Mouse (Mus musculus) heart, adult 2 months (tissue): Measurements from ENCODE around the gene Nploc4. TPM values are rescaled to one million over a fixed set of nuclear protein-coding genes. Genes with fewer than 3 reads are reported as not detected.

Experiments used
- DNase-seq, 2 experiments: peaks; one replicate each; pipeline ENCODE4 v3.0.0; 2021
- H3K27ac ChIP-seq: fragments of 200-600 bp; 2 replicates; pipeline ENCODE4 v1.8.1; 2022
- H3K27me3 ChIP-seq: fragments of 200-500 bp; 2 replicates; pipeline ENCODE4 v1.6.1; 2012; ENCODE audit warnings: mild to moderate bottlenecking, low read length, inconsistent platforms, mixed read lengths; ENCODE audit not compliant: control insufficient read depth, insufficient read depth
- H3K36me3 ChIP-seq: fragments of 200-500 bp; 2 replicates; pipeline ENCODE4 v1.6.1; 2012; ENCODE audit warnings: low read length, inconsistent platforms; ENCODE audit not compliant: control insufficient read depth, insufficient read depth
- H3K4me1 ChIP-seq: fragments of 200-500 bp; 2 replicates; pipeline ENCODE4 v1.6.1; 2011; ENCODE audit warnings: low read length; ENCODE audit not compliant: control insufficient read depth, insufficient read depth
- H3K4me3 ChIP-seq: fragments of 200-600 bp; 2 replicates; pipeline ENCODE4 v1.8.1; 2022
- H3K79me2 ChIP-seq: fragments of 200-500 bp; replicated peaks from 2 replicates; pipeline ENCODE4 v1.6.1; 2012; ENCODE audit warnings: mild to moderate bottlenecking, inconsistent platforms, low read length, moderate library complexity, mixed read lengths; ENCODE audit not compliant: control insufficient read depth, insufficient read depth
- H3K9ac ChIP-seq: fragments of 200-500 bp; 2 replicates; pipeline ENCODE4 v1.6.1; 2012; ENCODE audit warnings: low read depth, mild to moderate bottlenecking, control low read depth, inconsistent platforms, low read length, mixed read lengths
- CTCF ChIP-seq: fragments of 200-600 bp; IDR thresholded peaks from 2 replicates; pipeline ENCODE4 v1.8.1; 2022; ENCODE audit warnings: antibody characterized with exemption, mild to moderate bottlenecking, moderate library complexity
- EP300 ChIP-seq: fragments of 200-500 bp; IDR thresholded peaks from 2 replicates; pipeline ENCODE4 v1.6.1; 2011; ENCODE audit warnings: low read depth, low read length, control low read depth; ENCODE audit not compliant: insufficient read depth
- POLR2A ChIP-seq: fragments of 200-500 bp; IDR thresholded peaks from 2 replicates; pipeline ENCODE4 v1.6.1; 2011; ENCODE audit warnings: mild to moderate bottlenecking, low read depth, low read length, control low read depth; ENCODE audit not compliant: insufficient read depth
- WGBS: fragments of 180-500 bp; shearing (Covaris S2); methylation state at CpG from one replicate; pipeline ENCODE4 v1.1.7; 2018; 5-methylcytosine and 5-hydroxymethylcytosine counted together
- intact Hi-C: fragments of 180-260 bp; cut with DNase I; formaldehyde crosslinking; loops from one replicate; pipeline ENCODE4 v1.15.1; 2025
- polyA plus RNA-seq: library from polyadenylated mRNA; depleted of rRNA; stranded (reverse); fragments of >200 nt; gene quantifications from 2 replicates; pipeline ENCODE4 v1.2.3, GENCODE M21; 2012
- total RNA-seq, 2 experiments: library from RNA; stranded (reverse); gene quantifications; 2 replicates each; pipeline ENCODE4 v1.2.3; 2021

The Nploc4 gene
- total and polyA plus RNA-seq, 3 experiments = 36.6 to 58.4 (median 54.8) TPM

GRCm38 (mm10) chr11:120376302-120377160, 61.0 kb downstream of the Nploc4 start:
- Histone ChIP-seq H3K36me3 (no peaks in the 10 kb centered on the region), H3K79me2 (no peaks in the 10 kb centered on the region), H3K9ac (no peak overlapping the region), H3K27ac (no peak overlapping the region), H3K4me3 (no peak overlapping the region), H3K4me1 (peaks cover 13% of the 10 kb centered on the region), H3K27me3 (no peaks in the 10 kb centered on the region)
- TF ChIP-seq EP300 (no peak), POLR2A (no peak), CTCF (no peak)
- intact Hi-C loops = loop anchor here (2.0 kb wide), 1 partner anchor 24 kb away; no protein-coding TSS in a partner anchor
- WGBS = 88% methylated on average over 17 of the region's 17 CpGs
- DNase-seq = no peak

- Histone ChIP-seq H3K4me3 (no peak overlapping the region), H3K36me3 (no peaks in the 10 kb centered on the region), H3K27ac (no peak overlapping the region), H3K9ac (no peak overlapping the region), H3K79me2 (no peaks in the 10 kb centered on the region), H3K4me1 (peaks cover 13% of the 10 kb centered on the region), H3K27me3 (no peaks in the 10 kb centered on the region)
- WGBS = 96% methylated on average over 10 of the region's 10 CpGs
- intact Hi-C loops = no loop called here
- TF ChIP-seq POLR2A (no peak), EP300 (no peak), CTCF (no peak)
- no peak for DNase-seq
Observed at GRCm38 (mm10) chr11:120375324-120375723, 62.2 kb downstream of the Nploc4 start.

GRCm38 (mm10) chr11:120373820-120374586, 63.5 kb downstream of the Nploc4 start:
- DNase-seq = peak; percentile 84 to 85
- WGBS = 66% methylated on average over 23 of the region's 23 CpGs
- no peaks in the 10 kb centered on the region for H3K36me3 ChIP-seq
- H3K27ac ChIP-seq = no peak overlapping the region; the same call in 1 of the 2 replicates
- H3K9ac ChIP-seq = no peak overlapping the region
- H3K27me3 ChIP-seq = no peaks in the 10 kb centered on the region
- peaks cover 12% of the 10 kb centered on the region for H3K4me1 ChIP-seq
- TF ChIP-seq EP300 (no peak), CTCF (0 out of 2 replicates have a peak, but pooled peaks have one; percentile 7)
- H3K79me2 ChIP-seq = no peaks in the 10 kb centered on the region
- intact Hi-C loops = no loop called here
- H3K4me3 ChIP-seq = no peak overlapping the region

- WGBS = 78% methylated on average over 13 of the region's 13 CpGs
- no peak for TF ChIP-seq POLR2A
- no peak for TF ChIP-seq CTCF
- no peak for TF ChIP-seq EP300
- H3K27me3 ChIP-seq = no peaks in the 10 kb centered on the region
- no peaks in the 10 kb centered on the region for H3K79me2 ChIP-seq
- no peak overlapping the region for H3K27ac ChIP-seq
- H3K4me3 ChIP-seq = no peak overlapping the region
- H3K36me3 ChIP-seq = no peaks in the 10 kb centered on the region
- intact Hi-C loops = no loop called here
- no peak for DNase-seq
- H3K9ac ChIP-seq = no peak overlapping the region
- H3K4me1 ChIP-seq = peaks cover 10% of the 10 kb centered on the region
Observed at GRCm38 (mm10) chr11:120373025-120373424, 64.5 kb downstream of the Nploc4 start.

GRCm38 (mm10) chr11:120369656-120370055, 67.9 kb downstream of the Nploc4 start:
- Histone ChIP-seq H3K9ac (no peak overlapping the region), H3K27ac (no peak overlapping the region), H3K4me1 (peaks cover 3% of the 10 kb centered on the region; the same call in 1 of the 2 replicates), H3K79me2 (no peaks in the 10 kb centered on the region), H3K27me3 (no peaks in the 10 kb centered on the region), H3K4me3 (no peak overlapping the region), H3K36me3 (no peaks in the 10 kb centered on the region)
- 45% methylated on average over 8 of the region's 8 CpGs for WGBS
- intact Hi-C loops = loop anchor here (2.0 kb wide), 1 partner anchor 15 kb away; no protein-coding TSS in a partner anchor
- peak; percentile 75 to 79 for DNase-seq
- TF ChIP-seq POLR2A (no peak), CTCF (peak; percentile 91)
